Comparison of ENCODE assay signal across 8 mouse cellular contexts in the genomic region with DNA sequence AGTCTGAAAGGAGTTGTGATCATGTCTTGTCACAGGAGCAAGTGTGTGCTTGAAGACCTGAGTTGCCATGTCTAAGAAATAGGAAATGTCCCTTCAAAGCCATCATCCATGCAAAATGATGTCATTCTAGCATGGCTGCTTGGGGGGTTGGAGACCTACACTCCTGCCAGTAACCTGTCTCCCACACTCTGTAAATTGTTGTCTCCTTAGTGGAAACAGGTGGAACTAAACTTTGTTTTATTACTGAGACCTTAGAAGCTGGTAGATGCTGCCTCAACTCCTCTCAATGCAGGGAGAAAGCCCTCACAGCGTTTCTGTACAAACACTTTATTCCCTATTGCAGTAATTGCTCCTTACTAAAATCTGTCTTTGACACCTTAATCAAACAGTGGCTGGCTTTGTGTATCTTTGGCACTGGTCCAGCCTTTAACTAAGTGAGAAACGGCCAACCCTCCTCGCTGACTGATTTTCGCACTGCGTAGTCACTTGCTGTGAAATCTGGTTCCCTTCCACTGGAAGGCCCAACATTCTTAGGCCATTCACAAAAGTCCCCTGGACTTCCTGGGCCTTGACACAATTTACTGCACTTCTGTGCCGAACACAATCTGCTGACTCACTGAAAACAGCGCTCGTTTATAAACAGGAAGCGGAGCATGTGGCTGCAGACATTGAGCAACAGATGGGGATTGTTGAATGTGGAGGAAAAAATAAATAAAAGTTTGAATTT.
DNase-seq lines count a peak whose midpoint lies in the region; ATAC-seq and TF ChIP-seq lines count a peak whose summit lies in the region.

No protein-coding gene starts in this region.

- ATAC-seq in inflammation-experienced regulatory T-cells, adult 6 months, result no peak

- no peak overlapping the region for H3K4me3 ChIP-seq in layer of hippocampus, adult 2 months

- DNase-seq in embryo, embryonic 10 days (ENCODE audit: low spot score), result peak; percentile 42
- no peak for DNase-seq in embryo, embryonic 9.5 days (ENCODE audit: extremely low spot score)
- DNase-seq in thymus, postnatal 14 days, result peak; percentile 19
- no peak for DNase-seq in thymus, postnatal 36 days
- peak; percentile 33 to 45 for DNase-seq in heart, postnatal 14 days
- DNase-seq in layer of hippocampus, adult 2 months (ENCODE audit: low spot score in 2 of 2), result peak; percentile 50 to 71
- DNase-seq in lung, postnatal 14 days, result peak; percentile 48

- peak overlapping the region; percentile 63 for H3K27ac ChIP-seq in layer of hippocampus, adult 2 months

- intact Hi-C loops in heart, postnatal 14 days (cut with DNase I), result no loop called here

- TF ChIP-seq CTCF in layer of hippocampus, adult 2 months (conservative IDR thresholded peaks at IDR 0.05), result no peak

Comparison
In these comparisons a context has a peak if more than half of its experiments do, and no peak if none do; other contexts are left out.
1. DNase-seq: peak in embryo, embryonic 10 days (single experiment), thymus, postnatal 14 days (single experiment), heart, postnatal 14 days (2 of 2), layer of hippocampus, adult 2 months (2 of 2) and lung, postnatal 14 days (single experiment); none in embryo, embryonic 9.5 days (single experiment) and thymus, postnatal 36 days (0 of 2).